Mouse (Mus musculus) ovary, adult 2 months (tissue): ENCODE results near the gene Mbip. TPM values are rescaled to one million over a fixed set of nuclear protein-coding genes. Genes with fewer than 3 reads are reported as not detected.

ENCODE experiments used
- polyA plus RNA-seq: library from polyadenylated mRNA; depleted of rRNA; stranded (reverse); fragments of >200 nt; gene quantifications from 2 replicates; pipeline ENCODE4 v1.2.3, GENCODE M21; 2012; rRNA removed

Mbip gene
- 5.1 and 10.1 TPM in 2 replicates for polyA plus RNA-seq

DNA sequence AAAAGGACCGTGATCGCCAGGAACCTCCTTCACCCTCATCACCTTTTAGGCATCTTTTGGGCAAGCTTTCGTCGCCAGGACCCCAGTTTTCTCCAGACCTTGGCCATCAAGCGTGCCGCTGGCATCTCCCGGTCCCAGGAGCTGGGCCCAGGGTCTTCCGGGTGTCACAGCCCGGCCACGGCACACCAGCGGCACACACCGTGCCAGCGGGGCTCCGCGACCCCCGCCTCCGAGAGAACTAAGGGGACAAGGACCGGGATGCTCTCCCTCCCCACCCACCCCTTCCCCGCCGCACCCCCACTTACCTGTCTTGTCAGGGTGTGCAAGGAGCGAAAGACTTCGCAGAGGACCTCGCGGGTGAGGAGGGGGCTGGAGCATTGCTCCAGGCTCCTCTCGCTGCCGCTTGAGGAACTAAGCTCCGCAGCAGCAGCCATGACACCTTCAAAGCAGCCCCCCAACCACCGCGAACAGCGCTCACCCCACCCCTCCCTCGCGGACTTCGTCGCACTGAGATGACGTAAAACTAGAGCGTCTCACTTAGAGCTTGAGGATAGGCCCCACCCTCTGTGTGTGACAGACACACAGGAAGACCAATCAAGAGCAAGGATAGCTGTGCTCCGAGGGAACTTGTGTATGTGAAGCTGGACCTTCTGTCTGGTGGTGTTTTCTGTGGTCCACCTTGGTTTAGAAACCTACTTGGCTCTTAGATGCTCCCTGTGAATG, at the start of gene Mbip:
Gene Mbip, minus strand, starts transcription at position 528 of the 723 bp plus-strand sequence.

Other genes with a start within 250 kb of the Mbip start
- 0.07 TPM in 1 of 2 replicates, not detected in the other for gene Nkx2-1, start 191.0 kb upstream of the Mbip start, polyA plus RNA-seq